Mouse (Mus musculus) hindbrain, embryonic 13.5 days (tissue): ENCODE measurements around the gene Rbms1. TPM values are rescaled to one million over a fixed set of nuclear protein-coding genes. Genes with fewer than 3 reads are reported as not detected.
A peak's percentile ranks its signal among the peaks of the same experiment; 100 is the strongest.

Experiments used
- ATAC-seq: fragments of 200-750 bp; cut with Nextera tagmentation; 2 replicates; pipeline ENCODE4 v1.8.0; 2017; ENCODE audit warnings: moderate TSS enrichment; ENCODE audit not compliant: low FRiP score
- H3K27ac ChIP-seq: fragments of 300-500 bp; sonication (generic); 2 replicates; pipeline ENCODE4 v1.5.1; 2015; ENCODE audit warnings: inconsistent platforms, mild to moderate bottlenecking, moderate library complexity
- H3K27me3 ChIP-seq: fragments of 300-500 bp; sonication (generic); 2 replicates; pipeline ENCODE4 v1.6.1; 2015; ENCODE audit warnings: mild to moderate bottlenecking, inconsistent platforms
- H3K36me3 ChIP-seq: fragments of 300-500 bp; sonication (generic); 2 replicates; pipeline ENCODE4 v1.6.1; 2015; ENCODE audit warnings: mild to moderate bottlenecking, inconsistent platforms
- H3K4me1 ChIP-seq: fragments of 300-500 bp; sonication (generic); replicated peaks from 2 replicates; pipeline ENCODE4 v1.6.1; 2015; ENCODE audit warnings: inconsistent platforms
- H3K4me2 ChIP-seq: fragments of 300-500 bp; sonication (generic); 2 replicates; pipeline ENCODE4 v1.6.1; 2015; ENCODE audit warnings: inconsistent platforms, mild to moderate bottlenecking, moderate library complexity
- H3K4me3 ChIP-seq: fragments of 300-500 bp; sonication (generic); 2 replicates; pipeline ENCODE4 v1.5.1; 2015; ENCODE audit warnings: mild to moderate bottlenecking, inconsistent platforms
- H3K9ac ChIP-seq: fragments of 300-500 bp; sonication (generic); 2 replicates; pipeline ENCODE4 v1.6.1; 2015; ENCODE audit warnings: mild to moderate bottlenecking, inconsistent platforms
- H3K9me3 ChIP-seq: fragments of 300-500 bp; sonication (generic); 2 replicates; pipeline ENCODE4 v1.6.1; 2016; ENCODE audit warnings: inconsistent platforms
- WGBS: fragments of 180-500 bp; shearing (Covaris S2); methylation state at CpG from one replicate; pipeline ENCODE4 v1.1.7; 2015; 5-methylcytosine and 5-hydroxymethylcytosine counted together
- polyA plus RNA-seq: library from polyadenylated mRNA; unstranded; fragments of >200 nt; fragmentation: Nextera tagmentation; extraction: Ambion mirVana; gene quantifications from 2 replicates; pipeline ENCODE4 v1.2.1, GENCODE M21; 2015

The Rbms1 gene
- 62.3 and 71.4 TPM in 2 replicates for polyA plus RNA-seq

DNA sequence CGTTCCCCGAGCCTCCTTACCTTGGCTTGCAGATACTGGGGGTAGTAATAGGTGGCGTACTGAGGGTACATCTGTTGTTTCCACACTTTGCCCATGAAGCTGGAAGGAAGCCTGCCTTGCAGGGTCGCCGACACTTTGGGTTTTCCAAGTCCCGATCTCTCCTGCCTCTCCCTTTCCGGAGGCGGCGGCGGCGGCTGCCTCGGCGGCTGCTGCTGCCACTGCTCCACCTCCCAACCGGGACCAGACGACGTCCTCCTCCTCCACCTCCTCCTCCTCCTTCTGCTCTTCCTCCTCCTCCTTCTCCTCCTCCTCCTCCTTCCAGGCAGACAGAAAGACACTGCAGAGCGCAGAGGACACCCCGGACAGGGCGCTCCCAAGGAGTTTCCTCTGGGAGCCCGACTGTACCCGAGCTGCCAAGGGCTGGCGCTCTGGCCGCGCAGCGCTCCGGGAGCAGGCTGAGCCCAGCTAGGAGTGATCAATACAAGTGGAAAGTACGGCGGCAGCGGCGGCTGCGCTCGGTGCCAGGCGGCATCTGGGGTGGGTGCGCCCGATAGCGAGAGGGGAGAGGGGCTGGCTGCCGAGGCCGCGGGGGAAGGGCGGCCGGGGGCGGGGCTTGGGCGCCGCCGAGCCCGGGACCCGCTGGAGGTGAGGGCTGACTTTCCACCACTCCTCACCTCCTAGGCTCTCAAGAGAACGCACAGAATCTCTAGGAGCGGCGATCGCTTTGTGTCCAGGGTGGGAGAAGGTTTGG is at the start of gene Rbms1:
Gene Rbms1, minus strand, starts transcription at position 522 of the 751 bp plus-strand sequence.
- H3K27ac ChIP-seq = peak within 1 kb of the TSS; percentile 97
- no peaks in the 10 kb centered on the region for H3K27me3 ChIP-seq
- H3K4me2 ChIP-seq = peak within 1 kb of the TSS; percentile 69
- H3K9me3 ChIP-seq = no peaks in the 10 kb centered on the region
- H3K4me1 ChIP-seq = peaks cover 40% of the 10 kb centered on the region
- under 1% methylated on average over 47 of the region's 51 CpGs for WGBS
- H3K4me3 ChIP-seq = peak within 1 kb of the TSS; percentile 78
- peak within 1 kb of the TSS; percentile 90 for H3K9ac ChIP-seq
- peak; percentile 86 for ATAC-seq
- no peaks in the 10 kb centered on the region for H3K36me3 ChIP-seq

DNA sequence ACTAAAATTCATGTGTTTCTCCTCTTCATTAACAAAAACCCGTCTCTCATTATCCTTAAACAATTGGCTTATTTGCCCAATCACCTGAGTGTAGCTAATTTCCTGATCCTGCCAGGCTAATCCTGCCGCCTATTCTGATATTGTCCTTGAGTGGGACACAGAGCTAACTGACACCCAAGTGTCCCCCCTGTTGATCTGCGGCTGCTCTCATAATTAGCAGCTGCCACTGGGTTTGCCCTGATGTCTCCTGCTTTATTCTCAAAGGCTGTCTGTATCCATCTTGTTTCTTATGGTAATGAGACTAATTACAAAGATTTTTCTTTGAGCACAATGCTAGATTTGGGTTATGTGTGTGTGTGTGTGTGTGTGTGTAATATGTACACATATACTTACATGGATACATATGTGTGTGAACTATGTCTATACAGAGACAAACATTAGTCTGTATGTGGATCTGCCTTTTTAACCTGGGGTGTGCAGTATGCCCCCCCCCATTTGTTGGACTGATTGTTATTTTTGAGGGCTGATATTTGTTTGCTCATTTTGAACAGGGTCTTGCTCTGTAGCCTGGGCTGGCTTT is 49.3 kb upstream of the Rbms1 start:
- H3K27ac ChIP-seq = peak overlapping the region; percentile 44
- H3K9me3 ChIP-seq = no peaks in the 10 kb centered on the region
- H3K27me3 ChIP-seq = no peaks in the 10 kb centered on the region
- H3K4me3 ChIP-seq = no peak overlapping the region
- no peak overlapping the region for H3K4me2 ChIP-seq
- peak; percentile 73 for ATAC-seq
- H3K4me1 ChIP-seq = peaks cover 12% of the 10 kb centered on the region
- WGBS = 31% methylated on average over 3 of the region's 3 CpGs
- H3K36me3 ChIP-seq = no peaks in the 10 kb centered on the region
- no peak overlapping the region for H3K9ac ChIP-seq

DNA sequence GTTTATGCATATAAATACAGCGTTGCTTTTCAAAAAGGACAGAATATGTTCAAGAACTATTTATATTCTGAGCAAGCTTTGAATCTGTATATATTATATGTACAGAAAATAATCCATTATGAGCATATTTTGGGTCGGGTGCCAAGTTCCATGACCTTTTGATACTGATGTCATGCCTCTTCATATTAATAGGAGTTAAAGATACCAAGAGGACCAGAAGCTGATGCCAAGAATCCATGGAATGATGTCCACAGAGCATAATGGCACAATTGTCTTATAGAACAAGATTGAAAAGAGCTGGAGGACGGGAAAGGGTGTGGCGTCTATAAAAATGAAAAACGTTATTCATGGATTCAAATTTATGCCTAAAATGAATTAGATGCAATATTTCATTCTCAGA is 23.3 kb upstream of the Rbms1 start:
- H3K36me3 ChIP-seq = no peaks in the 10 kb centered on the region
- H3K27ac ChIP-seq = no peak overlapping the region
- no peaks in the 10 kb centered on the region for H3K27me3 ChIP-seq
- no peaks in the 10 kb centered on the region for H3K9me3 ChIP-seq
- ATAC-seq = no peak
- H3K4me3 ChIP-seq = no peak overlapping the region
- no peaks in the 10 kb centered on the region for H3K4me1 ChIP-seq
- 74% methylated on average over 5 of the region's 5 CpGs for WGBS
- H3K4me2 ChIP-seq = no peak overlapping the region
- no peak overlapping the region for H3K9ac ChIP-seq

DNA sequence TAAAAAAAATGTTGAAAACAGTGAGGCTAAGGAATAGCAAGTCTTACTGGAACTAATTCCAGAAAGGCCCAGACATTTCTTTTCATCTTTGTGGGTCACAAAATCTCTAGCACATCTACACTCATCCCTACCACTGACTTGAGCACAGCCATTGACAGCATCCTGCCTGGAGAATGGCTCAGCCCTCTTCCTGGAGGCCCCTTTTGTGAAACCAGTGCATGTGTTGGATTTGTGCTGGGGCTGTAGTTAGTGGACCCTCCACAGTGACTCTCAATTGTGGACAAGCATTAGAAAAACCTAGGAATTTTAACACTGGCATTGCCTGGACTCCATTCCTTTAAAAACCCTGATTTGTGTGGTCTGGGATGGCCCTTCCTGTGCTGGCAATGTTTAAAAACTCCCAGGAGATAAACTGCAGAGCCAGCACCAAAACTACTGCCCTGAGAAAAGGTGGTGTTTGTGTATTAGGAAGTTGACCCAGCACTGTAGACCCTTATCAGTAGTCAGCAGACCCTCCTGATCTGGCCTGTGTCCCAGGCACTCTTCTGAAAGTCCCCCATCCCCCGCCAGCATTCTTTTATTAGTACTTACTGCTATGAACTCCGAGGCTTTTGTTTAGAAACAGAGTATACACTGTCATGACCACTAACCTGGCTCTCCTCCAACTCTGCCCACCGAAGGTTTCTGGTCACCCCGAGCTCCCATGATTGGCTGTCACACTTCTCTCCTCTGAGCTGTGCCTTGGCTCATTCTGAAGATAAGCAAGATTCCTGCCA is 15.7 kb upstream of the Rbms1 start:
- WGBS = 48% methylated on average over 4 of the region's 4 CpGs

DNA sequence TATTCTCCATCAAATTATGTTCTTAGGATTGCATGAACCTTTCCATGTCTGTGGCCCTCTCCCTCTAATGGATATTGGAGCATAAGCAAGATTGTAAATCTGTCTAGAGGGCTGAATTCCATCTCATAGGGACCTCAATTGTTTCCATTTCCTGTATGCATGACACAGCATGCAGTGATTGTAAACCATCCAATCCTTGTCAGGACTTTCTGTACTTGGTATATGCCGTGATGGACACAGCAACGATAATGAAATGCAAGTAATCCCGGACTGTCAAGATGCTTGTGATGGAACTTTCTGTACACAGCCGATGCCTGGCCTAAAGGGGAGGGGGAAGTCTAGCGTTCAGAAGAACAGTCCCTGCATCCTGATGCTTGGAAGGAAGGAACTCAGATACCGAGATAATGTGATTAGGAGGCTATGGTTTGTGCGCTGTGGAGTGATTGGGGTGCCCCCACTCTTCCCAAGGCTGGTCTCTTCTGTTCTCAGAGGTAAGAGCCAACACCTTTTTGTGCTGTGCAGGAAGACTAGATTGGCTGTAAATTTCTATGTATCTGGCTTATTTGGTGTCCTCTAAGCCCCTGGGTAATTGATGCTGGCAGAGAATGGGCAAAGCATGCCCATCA is 9.3 kb upstream of the Rbms1 start:
- no peak for ATAC-seq
- 78% methylated on average over 7 of the region's 7 CpGs for WGBS
- H3K4me1 ChIP-seq = no peaks in the 10 kb centered on the region

More for the DNA sequence above, 15.7 kb upstream of the Rbms1 start:
- Histone ChIP-seq H3K4me3 (no peak overlapping the region), H3K9ac (no peak overlapping the region), H3K4me2 (no peak overlapping the region), H3K4me1 (peaks cover 7% of the 10 kb centered on the region; the same call in 1 of the 2 replicates), H3K27me3 (no peaks in the 10 kb centered on the region), H3K9me3 (no peaks in the 10 kb centered on the region), H3K27ac (no peak overlapping the region), H3K36me3 (no peaks in the 10 kb centered on the region)
- peak; percentile 72 for ATAC-seq

DNA sequence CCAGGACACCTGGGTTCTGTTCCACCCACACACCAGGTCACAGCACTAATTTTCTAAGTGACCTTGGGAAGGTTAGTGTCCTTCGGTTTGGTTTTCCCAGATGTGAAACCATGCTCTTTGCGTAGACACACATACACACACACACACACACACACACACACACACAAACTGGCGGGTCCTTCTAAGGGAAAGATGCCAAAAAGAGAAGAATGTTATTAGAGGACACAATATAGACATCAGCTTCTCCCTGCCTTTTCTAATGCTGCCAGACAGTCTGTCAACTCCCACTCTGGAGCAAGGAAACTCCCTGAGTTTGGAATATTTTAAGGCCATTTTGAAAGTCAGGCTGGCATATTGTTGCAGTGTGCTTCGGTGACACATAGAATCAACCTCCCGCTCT is 624 bp upstream of the Rbms1 start:
- ATAC-seq = peak; percentile 4; the same call in 1 of the 2 replicates
- H3K27ac ChIP-seq = peak overlapping the region; percentile 97
- H3K36me3 ChIP-seq = no peaks in the 10 kb centered on the region
- peaks cover 34% of the 10 kb centered on the region for H3K4me1 ChIP-seq
- H3K4me2 ChIP-seq = peak overlapping the region; percentile 69
- no peaks in the 10 kb centered on the region for H3K27me3 ChIP-seq
- no peaks in the 10 kb centered on the region for H3K9me3 ChIP-seq
- peak overlapping the region; percentile 78 for H3K4me3 ChIP-seq
- WGBS = 9% methylated on average over 5 of the region's 5 CpGs
- H3K9ac ChIP-seq = peak overlapping the region; percentile 90

More for the DNA sequence above, 9.3 kb upstream of the Rbms1 start:
- Histone ChIP-seq H3K27ac (no peak overlapping the region), H3K36me3 (no peaks in the 10 kb centered on the region), H3K4me3 (no peak overlapping the region), H3K9me3 (no peaks in the 10 kb centered on the region), H3K27me3 (no peaks in the 10 kb centered on the region), H3K9ac (no peak overlapping the region), H3K4me2 (no peak overlapping the region)

DNA sequence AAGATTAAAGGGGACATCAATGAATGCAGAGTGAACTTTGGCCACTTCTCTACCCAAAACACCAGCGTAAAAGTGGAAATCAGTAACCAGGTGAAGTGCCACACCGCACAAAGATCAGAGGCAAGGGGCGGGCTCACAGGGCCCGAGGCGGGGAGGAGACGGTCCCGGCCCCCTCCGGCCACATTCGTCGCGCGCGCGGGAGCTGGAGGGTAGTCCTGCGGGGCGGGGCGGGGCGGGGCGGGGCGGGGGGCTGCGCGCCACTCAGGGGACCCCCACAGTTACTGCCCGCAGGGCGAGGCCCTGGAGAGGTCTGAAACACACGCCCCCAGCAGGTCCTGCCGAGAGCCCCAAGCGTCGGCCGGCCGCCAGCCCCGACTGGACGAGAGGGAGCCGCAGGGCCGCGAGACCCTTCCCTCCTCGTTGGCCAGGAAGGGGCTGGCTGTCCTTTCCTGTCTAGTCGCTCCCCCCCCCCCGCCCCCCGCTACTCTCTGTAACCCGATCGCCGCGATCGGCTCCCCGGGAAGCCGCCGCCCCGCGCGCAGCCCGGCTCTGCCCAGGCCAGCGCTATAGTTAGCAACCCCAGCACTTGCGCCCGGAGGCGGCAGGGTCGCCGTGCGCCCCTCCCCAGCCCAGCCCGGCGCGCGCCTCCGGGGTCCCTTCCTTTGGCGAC is 856 bp downstream of the Rbms1 start:
- ATAC-seq = peak; percentile 87
- Histone ChIP-seq H3K36me3 (no peaks in the 10 kb centered on the region), H3K27ac (peak overlapping the region; percentile 97), H3K4me1 (peaks cover 40% of the 10 kb centered on the region), H3K9me3 (no peaks in the 10 kb centered on the region), H3K9ac (peak overlapping the region; percentile 90), H3K4me2 (peak overlapping the region; percentile 69), H3K27me3 (no peaks in the 10 kb centered on the region), H3K4me3 (peak overlapping the region; percentile 78)
- WGBS = 1% methylated on average over 29 of the region's 64 CpGs

DNA sequence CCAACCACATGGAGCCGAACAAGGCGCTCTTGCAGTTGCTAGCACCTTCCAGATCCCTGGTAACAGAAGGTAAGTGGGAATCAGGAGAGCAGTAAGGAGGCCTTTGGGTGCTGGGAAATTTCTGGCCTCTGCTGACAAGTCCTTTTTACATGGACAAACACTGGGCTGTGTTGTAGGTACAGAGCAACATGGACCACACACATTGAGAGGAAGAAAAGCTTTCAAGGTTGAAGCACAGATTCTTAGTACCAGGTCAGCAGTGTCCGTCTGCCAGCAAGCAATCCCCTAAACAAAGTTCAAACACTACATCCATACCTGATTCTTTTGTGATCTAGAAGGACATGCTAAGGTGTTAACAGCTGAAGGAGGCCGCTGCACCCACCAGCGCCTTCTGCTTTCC is 1.7 kb downstream of the Rbms1 start:
- H3K27me3 ChIP-seq = no peaks in the 10 kb centered on the region
- peak overlapping the region; percentile 90 for H3K9ac ChIP-seq
- peaks cover 40% of the 10 kb centered on the region for H3K4me1 ChIP-seq
- peak overlapping the region; percentile 78 for H3K4me3 ChIP-seq
- 37% methylated on average over 5 of the region's 5 CpGs for WGBS
- H3K36me3 ChIP-seq = no peaks in the 10 kb centered on the region
- H3K9me3 ChIP-seq = no peaks in the 10 kb centered on the region
- H3K4me2 ChIP-seq = peak overlapping the region; percentile 69
- no peak for ATAC-seq
- peak overlapping the region; percentile 97 for H3K27ac ChIP-seq

GRCm38 (mm10) chr2:60948241-60948640 is 14.8 kb downstream of the Rbms1 start:
- Histone ChIP-seq H3K9ac (no peak overlapping the region), H3K36me3 (no peaks in the 10 kb centered on the region), H3K27ac (no peak overlapping the region), H3K9me3 (0 out of 2 replicates have a peak, but pooled peaks cover 4% of the 10 kb centered on the region), H3K4me3 (no peak overlapping the region), H3K27me3 (no peaks in the 10 kb centered on the region), H3K4me2 (no peak overlapping the region), H3K4me1 (no peaks in the 10 kb centered on the region)
- 61% methylated on average over 3 of the region's 3 CpGs for WGBS
- ATAC-seq = no peak

GRCm38 (mm10) chr2:60947817-60948216 is 15.2 kb downstream of the Rbms1 start:
- no peak overlapping the region for H3K4me2 ChIP-seq
- H3K9ac ChIP-seq = no peak overlapping the region
- no peak overlapping the region for H3K4me3 ChIP-seq
- ATAC-seq = no peak
- H3K9me3 ChIP-seq = 0 out of 2 replicates have a peak, but pooled peaks cover 4% of the 10 kb centered on the region
- H3K36me3 ChIP-seq = no peaks in the 10 kb centered on the region
- no peaks in the 10 kb centered on the region for H3K27me3 ChIP-seq
- no peak overlapping the region for H3K27ac ChIP-seq
- no peaks in the 10 kb centered on the region for H3K4me1 ChIP-seq
- WGBS = 93% methylated on average over 4 of the region's 4 CpGs

GRCm38 (mm10) chr2:60940454-60940961 is 22.5 kb downstream of the Rbms1 start:
- 63% methylated on average over 8 of the region's 8 CpGs for WGBS
- Histone ChIP-seq H3K9ac (no peak overlapping the region), H3K4me3 (no peak overlapping the region), H3K27ac (no peak overlapping the region), H3K4me1 (peaks cover 12% of the 10 kb centered on the region; the same call in 1 of the 2 replicates), H3K36me3 (no peaks in the 10 kb centered on the region), H3K4me2 (peak overlapping the region; percentile 29), H3K27me3 (no peaks in the 10 kb centered on the region), H3K9me3 (no peaks in the 10 kb centered on the region)
- ATAC-seq = peak; percentile 68
